Mouse (Mus musculus): ENCODE data around the gene Vwa5b2.

- TF ChIP-seq CTCF (IDR thresholded peaks at IDR 0.05; ENCODE audit: low read depth) = no peak
- no peak for TF ChIP-seq EP300 (IDR thresholded peaks at IDR 0.05; ENCODE audit: low read depth)
These were observed 39.7 kb downstream of the Vwa5b2 start for GRCm38 (mm10) chr16:20628871-20629391.

All from liver, embryonic 14.5 days (tissue).